Mouse (Mus musculus) limb, embryonic 15.5 days (tissue): ENCODE measurements around the gene Atp6v1e2. TPM values are rescaled to one million over a fixed set of nuclear protein-coding genes. Genes with fewer than 3 reads are reported as not detected.

Experiments used
- ATAC-seq: fragments of 200-750 bp; cut with Nextera tagmentation; 2 replicates; pipeline ENCODE4 v1.8.0; 2017; ENCODE audit warnings: low read depth, moderate TSS enrichment; ENCODE audit not compliant: insufficient number of reproducible peaks, low FRiP score, low TSS enrichment
- H3K27ac ChIP-seq: fragments of 300-500 bp; sonication (generic); 2 replicates; pipeline ENCODE4 v1.5.1; 2015; ENCODE audit warnings: moderate library complexity, mild to moderate bottlenecking, inconsistent platforms
- H3K27me3 ChIP-seq: fragments of 300-500 bp; sonication (generic); 2 replicates; pipeline ENCODE4 v1.6.1; 2015; ENCODE audit warnings: inconsistent platforms
- H3K36me3 ChIP-seq: fragments of 300-500 bp; sonication (generic); 2 replicates; pipeline ENCODE4 v1.6.1; 2015; ENCODE audit warnings: inconsistent platforms
- H3K4me1 ChIP-seq: fragments of 300-500 bp; sonication (generic); 2 replicates; pipeline ENCODE4 v1.6.1; 2015; ENCODE audit warnings: inconsistent platforms
- H3K4me2 ChIP-seq: fragments of 300-500 bp; sonication (generic); 2 replicates; pipeline ENCODE4 v1.6.1; 2015; ENCODE audit warnings: mild to moderate bottlenecking, inconsistent platforms
- H3K4me3 ChIP-seq: fragments of 300-500 bp; sonication (generic); 2 replicates; pipeline ENCODE4 v1.5.1; 2015; ENCODE audit warnings: mild to moderate bottlenecking, inconsistent platforms
- H3K9ac ChIP-seq: fragments of 300-500 bp; sonication (generic); 2 replicates; pipeline ENCODE4 v1.6.1; 2015; ENCODE audit warnings: inconsistent platforms
- H3K9me3 ChIP-seq: fragments of 300-500 bp; sonication (generic); 2 replicates; pipeline ENCODE4 v1.6.1; 2016; ENCODE audit warnings: inconsistent platforms
- WGBS: fragments of 180-500 bp; shearing (Covaris S2); methylation state at CpG from one replicate; pipeline ENCODE4 v1.1.7; 2015; 5-methylcytosine and 5-hydroxymethylcytosine counted together
- polyA plus RNA-seq: library from polyadenylated mRNA; unstranded; fragments of >200 nt; fragmentation: Nextera tagmentation; extraction: Ambion mirVana; gene quantifications from 2 replicates; pipeline ENCODE4 v1.2.1, GENCODE M21; 2015

The Atp6v1e2 gene
- polyA plus RNA-seq, 1 experiment from 2014 or later, result not detected

DNA sequence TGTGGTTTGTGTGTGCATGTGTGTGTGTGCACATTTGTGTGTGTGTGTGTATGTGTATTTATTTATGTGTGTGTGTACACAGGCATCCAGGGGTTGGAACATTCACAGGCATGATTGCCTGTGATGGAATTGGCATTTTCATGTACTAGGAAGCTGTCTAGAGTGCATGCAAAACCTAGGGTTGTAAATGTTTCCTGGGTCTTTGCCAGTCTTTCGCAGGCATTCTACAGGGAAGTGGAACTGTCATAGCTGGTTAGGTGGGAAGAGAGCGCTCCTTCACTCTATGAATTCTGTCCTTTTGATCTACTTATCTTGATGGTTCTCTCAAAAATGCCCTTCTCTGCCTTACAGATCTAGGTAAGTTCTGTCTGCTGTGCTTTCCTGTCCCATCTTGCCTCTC is 10.6 kb downstream of the Atp6v1e2 start:
- H3K27me3 ChIP-seq, result peaks cover 5% of the 10 kb centered on the region; the same call in 1 of the 2 replicates
- ATAC-seq, result no peak
- H3K4me2 ChIP-seq, result peak overlapping the region; percentile 69
- no peaks in the 10 kb centered on the region for H3K36me3 ChIP-seq
- 46% methylated on average over 2 of the region's 2 CpGs for WGBS
- no peak overlapping the region for H3K9ac ChIP-seq
- peaks cover 20% of the 10 kb centered on the region for H3K4me1 ChIP-seq
- H3K27ac ChIP-seq, result peak overlapping the region; percentile 65
- no peaks in the 10 kb centered on the region for H3K9me3 ChIP-seq
- 0 out of 2 replicates have a peak overlapping the region, but pooled peaks have one; percentile 44 for H3K4me3 ChIP-seq

DNA sequence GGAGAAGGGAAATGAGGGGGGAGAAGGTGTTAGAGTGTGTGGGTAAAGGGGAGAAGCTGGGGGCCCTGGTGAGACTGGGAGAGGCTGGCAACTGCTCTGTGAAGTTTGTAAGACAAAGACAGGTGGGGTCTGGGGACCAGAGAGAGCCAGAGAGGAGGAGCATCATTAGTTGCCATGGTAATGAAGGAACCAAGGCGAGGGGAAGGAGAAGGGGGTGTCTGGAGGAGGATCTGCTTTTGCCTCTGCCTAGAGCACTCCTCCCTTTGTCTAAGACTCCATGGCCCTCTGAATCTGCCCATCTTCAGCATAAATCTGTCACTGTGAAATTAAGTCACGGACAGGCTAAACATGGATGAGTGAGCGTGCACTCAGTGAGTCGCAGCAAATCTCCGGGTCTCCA is 14.8 kb downstream of the Atp6v1e2 start:
- Histone ChIP-seq H3K4me1 (peaks cover 15% of the 10 kb centered on the region), H3K36me3 (no peaks in the 10 kb centered on the region), H3K9ac (no peak overlapping the region), H3K9me3 (no peaks in the 10 kb centered on the region), H3K27me3 (peaks cover 5% of the 10 kb centered on the region; the same call in 1 of the 2 replicates), H3K4me2 (no peak overlapping the region), H3K27ac (no peak overlapping the region), H3K4me3 (no peak overlapping the region)
- 32% methylated on average over 5 of the region's 5 CpGs for WGBS
- ATAC-seq, result no peak

DNA sequence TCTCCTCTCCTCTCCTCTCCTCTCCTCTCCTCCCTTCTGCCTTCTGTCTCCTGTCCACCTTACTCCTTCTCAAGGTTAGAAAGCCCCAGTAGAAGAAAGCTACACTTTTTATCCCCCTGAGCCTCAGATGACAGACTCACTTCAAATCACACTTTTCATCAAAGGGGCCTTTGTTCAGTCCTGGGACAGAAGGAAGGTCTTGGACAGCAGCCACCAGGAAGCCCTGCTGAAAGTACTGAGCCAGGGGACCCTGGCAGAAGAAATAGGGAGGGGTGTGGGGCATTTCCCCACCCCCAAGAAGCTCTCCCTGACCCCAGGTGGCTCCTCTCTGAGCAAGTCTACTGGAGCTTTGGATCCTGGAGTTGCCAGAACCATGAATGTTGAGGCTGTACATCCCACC is 17.7 kb downstream of the Atp6v1e2 start:
- Histone ChIP-seq H3K36me3 (no peaks in the 10 kb centered on the region), H3K9me3 (no peaks in the 10 kb centered on the region), H3K27me3 (peaks cover 5% of the 10 kb centered on the region; the same call in 1 of the 2 replicates), H3K4me2 (no peak overlapping the region), H3K4me3 (no peak overlapping the region), H3K4me1 (peaks cover 5% of the 10 kb centered on the region; the same call in 1 of the 2 replicates), H3K9ac (no peak overlapping the region), H3K27ac (no peak overlapping the region)
- no peak for ATAC-seq

DNA sequence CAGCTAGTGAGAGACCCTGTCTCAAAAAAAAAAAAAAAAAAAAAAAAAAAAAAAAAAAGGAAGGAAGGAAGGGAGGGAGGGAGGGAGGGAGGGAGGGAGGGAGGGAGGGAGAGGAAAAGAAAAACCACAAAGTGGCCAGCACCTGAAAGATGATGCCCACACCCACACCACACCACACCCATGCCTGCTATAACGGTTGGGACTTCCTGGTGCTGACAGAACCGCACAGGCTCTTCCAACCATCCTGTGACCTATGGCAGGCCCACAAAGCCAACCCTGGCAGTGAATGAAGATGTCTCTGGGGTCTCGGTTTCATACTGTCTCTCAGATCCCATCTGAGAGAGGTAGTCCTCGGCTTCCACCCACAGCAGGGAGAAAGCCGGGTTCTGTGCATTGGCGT is 18.3 kb downstream of the Atp6v1e2 start:
- peaks cover 5% of the 10 kb centered on the region; the same call in 1 of the 2 replicates for H3K27me3 ChIP-seq
- H3K4me1 ChIP-seq, result peaks cover 5% of the 10 kb centered on the region; the same call in 1 of the 2 replicates
- H3K9ac ChIP-seq, result no peak overlapping the region
- no peak for ATAC-seq
- no peaks in the 10 kb centered on the region for H3K36me3 ChIP-seq
- no peak overlapping the region for H3K4me2 ChIP-seq
- H3K4me3 ChIP-seq, result no peak overlapping the region
- H3K9me3 ChIP-seq, result no peaks in the 10 kb centered on the region
- WGBS, result 75% methylated on average over 6 of the region's 6 CpGs
- H3K27ac ChIP-seq, result no peak overlapping the region

DNA sequence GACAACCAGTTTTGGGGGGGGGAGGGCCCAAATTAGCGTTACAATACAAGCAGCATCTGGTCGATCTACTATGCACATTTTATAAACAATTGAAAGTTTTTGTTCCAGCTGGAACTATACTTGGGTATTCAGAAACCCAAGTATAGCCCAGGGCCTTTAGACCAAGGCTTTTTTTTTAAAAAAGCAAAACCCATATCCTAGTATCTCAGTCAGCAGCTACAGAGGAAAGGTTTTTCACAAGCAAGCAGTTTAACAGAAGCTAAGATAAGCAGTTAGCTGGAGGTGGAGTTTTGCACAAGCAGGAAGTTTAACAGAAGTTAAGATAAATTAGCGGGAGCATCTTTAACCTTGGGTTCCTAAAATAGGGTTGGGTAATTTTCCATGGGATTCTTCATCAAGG is 20.9 kb downstream of the Atp6v1e2 start:
- H3K4me1 ChIP-seq, result peaks cover 10% of the 10 kb centered on the region; the same call in 1 of the 2 replicates
- 88% methylated on average over 3 of the region's 3 CpGs for WGBS
- H3K9ac ChIP-seq, result no peak overlapping the region

DNA sequence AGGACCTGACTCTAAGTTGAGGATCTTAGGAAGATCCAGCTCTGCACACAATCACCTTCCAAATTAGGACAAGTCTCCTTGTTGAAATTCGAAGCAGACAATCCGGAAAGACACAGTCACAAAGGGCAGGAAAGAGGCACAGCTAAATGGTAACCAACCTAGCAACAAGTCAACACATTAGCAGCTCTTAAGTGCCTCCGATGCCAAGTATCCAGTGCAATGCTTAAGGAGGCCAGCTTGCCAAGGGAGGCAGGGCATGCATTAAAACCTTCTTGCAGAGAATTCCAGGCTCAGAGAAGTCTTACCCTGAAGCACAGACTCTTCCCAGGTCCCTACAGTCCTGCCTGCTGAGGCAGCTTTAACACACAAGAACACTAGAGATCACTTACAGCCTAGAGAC is 23.0 kb downstream of the Atp6v1e2 start:
- Histone ChIP-seq H3K9ac (no peak overlapping the region), H3K9me3 (no peaks in the 10 kb centered on the region), H3K27me3 (no peaks in the 10 kb centered on the region), H3K36me3 (no peaks in the 10 kb centered on the region), H3K4me1 (peaks cover 5% of the 10 kb centered on the region; the same call in 1 of the 2 replicates), H3K4me2 (no peak overlapping the region), H3K27ac (no peak overlapping the region), H3K4me3 (no peak overlapping the region)
- ATAC-seq, result no peak
- WGBS, result 70% methylated on average over 3 of the region's 3 CpGs

More for the DNA sequence above, 20.9 kb downstream of the Atp6v1e2 start:
- no peaks in the 10 kb centered on the region for H3K36me3 ChIP-seq
- H3K27me3 ChIP-seq, result no peaks in the 10 kb centered on the region
- H3K27ac ChIP-seq, result no peak overlapping the region
- H3K4me3 ChIP-seq, result no peak overlapping the region
- no peaks in the 10 kb centered on the region for H3K9me3 ChIP-seq
- no peak overlapping the region for H3K4me2 ChIP-seq
- no peak for ATAC-seq

DNA sequence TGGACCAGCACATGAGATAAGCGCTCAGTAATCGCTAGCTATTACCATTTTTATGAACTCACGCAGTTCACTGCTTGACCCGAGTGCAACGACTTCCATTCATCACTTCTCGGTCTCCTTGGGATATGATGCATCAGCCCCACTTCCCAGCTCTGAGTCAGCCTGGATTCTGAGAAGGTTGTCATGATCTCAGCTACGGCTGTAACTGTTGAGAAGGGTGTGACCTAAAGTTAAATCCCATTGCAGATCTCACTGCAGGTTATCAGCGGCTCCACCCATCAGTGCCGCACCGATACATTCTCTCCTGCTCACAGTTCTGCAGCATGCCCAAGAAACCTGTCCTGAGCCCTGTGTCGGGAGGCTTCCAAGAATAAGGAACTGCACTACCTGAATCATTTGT is 28.0 kb downstream of the Atp6v1e2 start:
- no peak for ATAC-seq
- H3K27ac ChIP-seq, result no peak overlapping the region
- 82% methylated on average over 11 of the region's 11 CpGs for WGBS
- H3K36me3 ChIP-seq, result no peaks in the 10 kb centered on the region
- no peak overlapping the region for H3K9ac ChIP-seq
- H3K4me3 ChIP-seq, result no peak overlapping the region
- H3K4me1 ChIP-seq, result peaks cover 5% of the 10 kb centered on the region; the same call in 1 of the 2 replicates
- H3K4me2 ChIP-seq, result no peak overlapping the region
- no peaks in the 10 kb centered on the region for H3K27me3 ChIP-seq
- H3K9me3 ChIP-seq, result no peaks in the 10 kb centered on the region

DNA sequence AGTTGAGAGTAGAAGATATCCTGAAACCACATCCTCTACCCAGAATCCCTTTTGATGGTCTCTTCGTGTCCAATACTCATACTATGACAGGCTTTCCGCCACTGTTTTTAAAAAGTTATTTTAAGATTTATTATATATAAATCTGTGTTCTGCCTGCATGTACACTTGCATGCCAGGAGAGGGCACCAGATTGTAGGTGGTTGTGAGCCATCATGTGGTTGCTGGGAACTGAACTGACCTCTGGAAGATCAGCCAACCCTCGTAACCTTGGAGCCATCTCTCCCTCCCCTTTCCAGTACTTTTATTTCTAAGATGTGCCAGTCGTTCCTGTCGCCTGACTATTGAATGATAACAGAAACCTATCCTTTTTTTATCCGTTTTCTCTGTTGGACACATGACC is 28.9 kb downstream of the Atp6v1e2 start:
- no peaks in the 10 kb centered on the region for H3K36me3 ChIP-seq
- no peaks in the 10 kb centered on the region for H3K27me3 ChIP-seq
- ATAC-seq, result no peak
- WGBS, result 80% methylated on average over 6 of the region's 6 CpGs
- H3K4me1 ChIP-seq, result peaks cover 5% of the 10 kb centered on the region; the same call in 1 of the 2 replicates
- H3K9ac ChIP-seq, result no peak overlapping the region
- H3K9me3 ChIP-seq, result no peaks in the 10 kb centered on the region
- H3K4me2 ChIP-seq, result no peak overlapping the region
- no peak overlapping the region for H3K4me3 ChIP-seq
- no peak overlapping the region for H3K27ac ChIP-seq

DNA sequence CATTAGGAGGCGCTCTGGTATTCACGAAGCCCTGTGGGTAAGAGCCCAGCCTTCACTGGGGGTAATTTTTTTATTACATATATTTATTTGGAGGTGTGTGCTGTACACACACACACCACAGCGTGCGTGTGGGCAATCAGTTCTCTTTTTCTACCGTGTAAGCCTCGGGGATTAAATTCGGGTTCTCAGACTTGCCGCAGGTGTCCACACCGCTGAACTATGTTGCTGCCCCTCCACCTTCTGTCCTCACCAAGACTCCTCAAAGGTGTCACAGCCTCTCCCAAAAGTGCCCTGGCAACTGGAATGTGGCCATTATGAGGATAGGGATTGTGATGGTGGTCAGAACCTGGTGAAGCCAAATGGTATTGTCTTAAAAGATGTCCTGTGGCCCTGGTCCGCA is 30.6 kb downstream of the Atp6v1e2 start, which contains the start of gene Tmem247:
TSS of gene Tmem247 (plus strand) at position 301 of the 400 bp plus-strand sequence.
- Histone ChIP-seq H3K36me3 (no peaks in the 10 kb centered on the region), H3K4me2 (no peak within 1 kb of the TSS), H3K27me3 (no peaks in the 10 kb centered on the region), H3K4me3 (no peak within 1 kb of the TSS), H3K9me3 (no peaks in the 10 kb centered on the region), H3K9ac (no peak within 1 kb of the TSS), H3K4me1 (no peaks in the 10 kb centered on the region), H3K27ac (no peak within 1 kb of the TSS)
- WGBS, result 88% methylated on average over 10 of the region's 10 CpGs
- ATAC-seq, result no peak

DNA sequence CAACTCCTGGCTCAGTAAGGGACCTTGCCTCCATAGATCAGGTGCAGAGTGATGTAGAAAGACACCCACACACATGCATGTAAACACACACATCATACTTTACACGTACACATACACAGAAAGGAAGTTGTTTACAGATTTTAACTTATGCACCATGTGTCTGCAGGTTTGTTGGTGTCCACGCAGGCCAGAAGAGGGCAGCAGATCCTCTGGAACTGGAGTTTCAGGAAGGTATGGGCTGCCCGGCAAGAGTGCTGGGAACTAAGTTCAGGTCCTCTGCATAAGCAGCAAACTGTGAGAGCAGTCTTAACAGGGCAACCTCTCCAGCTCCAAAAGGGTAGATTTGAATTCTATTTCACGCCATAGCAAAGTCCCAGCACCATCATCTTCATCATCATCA is 32.2 kb downstream of the Atp6v1e2 start:
- WGBS, result 73% methylated on average over 4 of the region's 4 CpGs
- H3K9me3 ChIP-seq, result no peaks in the 10 kb centered on the region
- no peak for ATAC-seq

DNA sequence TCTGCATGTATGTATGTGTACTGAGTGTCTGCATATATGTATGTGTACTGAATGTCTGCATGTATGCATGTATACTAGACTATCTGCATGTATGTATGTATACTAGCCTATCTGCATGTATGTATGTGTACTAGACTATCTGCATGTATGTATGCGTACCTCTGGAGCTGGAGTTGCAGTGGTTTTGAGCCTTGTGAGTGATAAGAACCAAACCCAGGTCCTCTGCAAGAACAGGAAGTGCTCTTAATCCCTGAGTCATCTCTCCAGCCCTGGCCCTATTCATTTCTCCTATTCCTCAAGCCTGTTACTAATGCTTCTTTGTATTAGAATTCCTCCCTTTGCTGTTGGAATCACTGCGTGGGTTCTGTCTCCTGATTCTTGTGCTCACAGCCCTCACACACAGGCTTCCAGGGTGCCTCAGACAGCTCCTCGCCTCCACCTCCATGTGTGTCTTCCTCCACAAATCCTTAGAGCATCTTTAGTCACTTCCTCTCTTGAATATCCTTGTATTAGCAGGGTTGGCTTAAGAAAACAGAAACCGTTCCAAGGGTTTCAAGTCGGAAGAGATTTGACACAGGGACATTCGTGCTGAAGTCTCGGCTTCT is 34.6 kb downstream of the Atp6v1e2 start:
- 69% methylated on average over 7 of the region's 7 CpGs for WGBS
- H3K4me1 ChIP-seq, result no peaks in the 10 kb centered on the region
- no peak overlapping the region for H3K9ac ChIP-seq
- no peak overlapping the region for H3K4me2 ChIP-seq
- no peak overlapping the region for H3K4me3 ChIP-seq
- H3K36me3 ChIP-seq, result no peaks in the 10 kb centered on the region
- no peak overlapping the region for H3K27ac ChIP-seq
- no peak for ATAC-seq
- H3K27me3 ChIP-seq, result no peaks in the 10 kb centered on the region
- H3K9me3 ChIP-seq, result no peaks in the 10 kb centered on the region

More for the DNA sequence above, 32.2 kb downstream of the Atp6v1e2 start:
- Histone ChIP-seq H3K4me3 (no peak overlapping the region), H3K4me1 (no peaks in the 10 kb centered on the region), H3K9ac (no peak overlapping the region), H3K27me3 (no peaks in the 10 kb centered on the region), H3K27ac (no peak overlapping the region), H3K36me3 (no peaks in the 10 kb centered on the region), H3K4me2 (no peak overlapping the region)

DNA sequence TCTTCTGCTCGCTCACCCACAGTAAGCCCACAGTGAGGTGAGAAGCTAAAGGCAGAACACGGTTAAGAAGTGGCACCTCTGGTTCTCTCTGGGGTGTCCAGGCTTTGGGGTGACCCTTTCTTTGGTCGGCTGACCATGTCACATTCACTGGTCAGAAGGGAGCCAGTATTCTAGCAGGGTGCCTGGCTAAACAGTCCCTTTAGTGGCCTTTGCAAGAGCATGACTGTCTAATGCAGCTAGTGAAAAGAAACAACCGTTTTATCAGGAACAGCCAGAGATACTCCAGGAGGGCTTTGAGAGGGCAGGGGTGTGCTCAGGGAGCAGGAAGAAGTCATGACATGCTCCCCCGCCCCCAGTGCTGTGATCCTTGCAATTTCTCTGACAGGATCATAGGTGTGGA is 36.4 kb downstream of the Atp6v1e2 start:
- Histone ChIP-seq H3K9ac (no peak overlapping the region), H3K27me3 (peaks cover 7% of the 10 kb centered on the region; the same call in 1 of the 2 replicates), H3K36me3 (no peaks in the 10 kb centered on the region), H3K27ac (no peak overlapping the region), H3K4me1 (0 out of 2 replicates have a peak, but pooled peaks cover 3% of the 10 kb centered on the region), H3K9me3 (no peaks in the 10 kb centered on the region), H3K4me3 (no peak overlapping the region), H3K4me2 (no peak overlapping the region)
- WGBS, result 72% methylated on average over 5 of the region's 5 CpGs
- no peak for ATAC-seq
